Mouse (Mus musculus): ENCODE results near the gene Nufip2. TPM values are rescaled to one million over a fixed set of nuclear protein-coding genes. Genes with fewer than 3 reads are reported as not detected.
A peak's percentile ranks its signal among the peaks of the same experiment; 100 is the strongest.
"Not testable (repeated sequence)": the region's sequence is repeated elsewhere in the genome, so short reads cannot be mapped to it uniquely, and the experiment has no call there.

Nufip2 gene
- 40.8 and 50.4 TPM in 2 replicates for polyA plus RNA-seq (2012; ENCODE audit: insufficient read depth, insufficient read length, missing spikeins)

DNA sequence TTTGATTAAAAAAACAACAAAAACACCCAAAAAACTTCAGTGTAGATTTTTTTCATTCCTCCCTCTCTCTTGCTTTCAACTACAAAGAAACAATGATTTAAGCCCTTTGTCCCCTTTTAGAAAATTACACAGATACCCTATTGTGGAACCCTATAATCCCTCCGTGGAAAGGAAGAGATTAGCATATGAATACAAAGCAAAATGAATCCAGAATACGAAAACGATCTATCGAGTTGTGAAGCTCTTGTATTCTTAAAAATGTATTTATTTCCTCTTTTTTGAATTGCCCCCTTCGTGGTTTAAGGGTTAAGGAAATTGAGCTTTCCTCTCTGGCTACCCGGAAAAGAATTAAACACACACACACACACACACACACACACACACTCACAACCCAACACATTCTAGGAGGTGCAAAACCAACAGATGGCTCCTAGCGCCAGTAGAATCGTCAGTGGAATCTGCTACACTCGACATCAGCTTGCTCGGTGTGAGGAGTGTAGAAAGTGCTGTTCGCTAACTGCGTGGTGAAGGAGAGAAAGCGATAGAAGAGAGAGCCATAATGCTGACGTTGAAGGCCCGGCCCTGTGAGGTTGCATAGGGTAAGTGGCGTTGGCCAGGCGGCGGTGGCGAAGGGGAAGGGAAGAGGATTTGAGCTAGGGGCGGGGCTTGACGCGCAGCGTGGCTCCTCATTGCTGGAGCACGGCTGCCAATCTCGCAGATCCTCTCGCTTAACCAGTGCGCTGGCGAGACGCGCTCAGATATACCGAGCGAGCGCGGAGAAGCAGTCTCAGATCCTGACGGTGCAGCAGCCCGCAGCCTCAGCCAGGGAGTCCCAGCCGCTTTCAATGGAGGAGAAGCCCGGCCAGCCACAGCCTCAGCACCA lies at the start of gene Nufip2:
Gene Nufip2, plus strand, starts transcription at position 773 of the 883 bp plus-strand sequence.
- Histone ChIP-seq H3K4me1 (ENCODE audit: control insufficient read depth, insufficient read depth, low read length) (peaks cover 10% of the 10 kb centered on the region), H3K4me3 (ENCODE audit: insufficient read depth, low read length) (peak within 1 kb of the TSS; percentile 98), H3K27ac (ENCODE audit: insufficient read depth, low read depth, low read length) (peak within 1 kb of the TSS; percentile 93)
- TF ChIP-seq CTCF (IDR thresholded peaks at IDR 0.05; ENCODE audit: low read depth, low read length) (no peak), POLR2A (IDR thresholded peaks at IDR 0.05; ENCODE audit: borderline replicate concordance, low read depth, low read length) (peak; percentile 95)

DNA sequence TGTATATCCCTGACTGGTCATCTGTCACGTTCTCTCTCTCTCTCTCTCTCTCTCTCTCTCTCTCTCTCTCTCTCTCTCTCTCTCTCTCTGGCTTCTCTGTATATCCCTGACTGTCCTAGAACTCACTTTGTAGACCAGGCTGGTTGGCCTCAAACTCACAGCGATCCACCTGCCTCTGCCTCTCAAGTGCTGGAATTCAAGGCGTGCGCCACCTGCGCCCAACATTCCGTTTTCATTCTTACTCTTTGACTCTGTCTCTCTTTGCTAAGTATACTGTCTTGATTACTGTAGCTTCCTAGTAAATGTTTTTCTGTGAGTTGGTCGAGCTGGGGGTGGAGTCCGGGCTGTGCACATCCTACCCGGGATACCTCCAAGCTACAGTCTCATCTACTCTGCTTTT lies 44.6 kb upstream of the Nufip2 start:
- no peaks in the 10 kb centered on the region for H3K4me1 ChIP-seq (ENCODE audit: control insufficient read depth, insufficient read depth, low read length)
- H3K4me3 ChIP-seq (ENCODE audit: insufficient read depth, low read length), result no peak overlapping the region
- no peak for TF ChIP-seq POLR2A (IDR thresholded peaks at IDR 0.05; ENCODE audit: borderline replicate concordance, low read depth, low read length)
- no peak for TF ChIP-seq CTCF (IDR thresholded peaks at IDR 0.05; ENCODE audit: low read depth, low read length)
- H3K27ac ChIP-seq (ENCODE audit: insufficient read depth, low read depth, low read length), result no peak overlapping the region

- no peak overlapping the region for H3K4me3 ChIP-seq (ENCODE audit: insufficient read depth, low read length)
- H3K4me1 ChIP-seq (ENCODE audit: control insufficient read depth, insufficient read depth, low read length), result no peaks in the 10 kb centered on the region
- TF ChIP-seq CTCF (IDR thresholded peaks at IDR 0.05; ENCODE audit: low read depth, low read length), result no peak
- no peak for TF ChIP-seq POLR2A (IDR thresholded peaks at IDR 0.05; ENCODE audit: borderline replicate concordance, low read depth, low read length)
- no peak overlapping the region for H3K27ac ChIP-seq (ENCODE audit: insufficient read depth, low read depth, low read length)
Observed at GRCm38 (mm10) chr11:77645481-77645880, 40.5 kb upstream of the Nufip2 start.

DNA sequence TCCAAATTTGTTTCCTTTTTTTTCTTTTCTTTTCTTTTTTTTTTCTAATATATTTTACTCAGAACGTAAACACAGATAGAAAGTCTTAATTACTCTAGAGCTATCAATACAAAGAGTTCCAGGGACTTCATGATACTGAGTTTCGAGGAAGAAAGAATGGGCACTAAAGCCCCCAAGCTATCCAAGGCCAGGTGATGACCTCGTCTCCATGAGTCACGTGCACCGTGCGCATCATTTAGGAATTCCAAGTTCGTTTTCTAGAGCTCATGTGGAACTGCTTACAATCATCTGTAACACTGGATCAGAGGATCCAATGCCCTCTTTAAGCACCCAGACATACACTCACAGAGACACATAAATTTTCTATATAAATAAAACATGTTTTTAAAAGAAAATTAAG lies 37.1 kb upstream of the Nufip2 start:
- Histone ChIP-seq H3K4me3 (ENCODE audit: insufficient read depth, low read length) (no peak overlapping the region), H3K27ac (ENCODE audit: insufficient read depth, low read depth, low read length) (no peak overlapping the region), H3K4me1 (ENCODE audit: control insufficient read depth, insufficient read depth, low read length) (no peaks in the 10 kb centered on the region)
- TF ChIP-seq CTCF (IDR thresholded peaks at IDR 0.05; ENCODE audit: low read depth, low read length) (no peak), POLR2A (IDR thresholded peaks at IDR 0.05; ENCODE audit: borderline replicate concordance, low read depth, low read length) (no peak)

DNA sequence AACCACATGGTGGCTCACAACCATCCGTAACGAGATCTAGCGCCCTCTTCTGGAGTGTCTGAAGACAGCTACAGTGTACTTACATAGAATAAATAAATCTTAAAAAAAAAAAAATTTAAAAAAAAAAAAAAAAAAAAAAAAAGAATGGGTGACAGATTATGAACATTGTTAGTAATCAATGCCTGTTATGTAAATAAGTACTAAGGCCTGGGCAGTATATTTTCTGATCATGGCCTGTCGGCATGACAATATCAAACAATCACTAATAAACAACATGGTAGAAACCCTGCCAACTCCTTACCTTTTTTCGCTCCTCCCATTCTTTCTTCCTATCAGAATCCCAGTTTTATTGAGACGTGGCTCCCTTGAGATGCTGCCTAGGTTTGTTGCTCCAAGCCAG lies 33.5 kb upstream of the Nufip2 start:
- TF ChIP-seq CTCF (IDR thresholded peaks at IDR 0.05; ENCODE audit: low read depth, low read length), result no peak
- no peak for TF ChIP-seq POLR2A (IDR thresholded peaks at IDR 0.05; ENCODE audit: borderline replicate concordance, low read depth, low read length)
- Histone ChIP-seq H3K27ac (ENCODE audit: insufficient read depth, low read depth, low read length) (no peak overlapping the region), H3K4me3 (ENCODE audit: insufficient read depth, low read length) (no peak overlapping the region), H3K4me1 (ENCODE audit: control insufficient read depth, insufficient read depth, low read length) (no peaks in the 10 kb centered on the region)

GRCm38 (mm10) chr11:77653406-77654190 lies 32.4 kb upstream of the Nufip2 start:
- H3K27ac ChIP-seq (ENCODE audit: insufficient read depth, low read depth, low read length); H3K4me1 ChIP-seq (ENCODE audit: control insufficient read depth, insufficient read depth, low read length); H3K4me3 ChIP-seq (ENCODE audit: insufficient read depth, low read length): not testable (repeated sequence)

- Histone ChIP-seq H3K4me1 (ENCODE audit: control insufficient read depth, insufficient read depth, low read length) (no peaks in the 10 kb centered on the region), H3K4me3 (ENCODE audit: insufficient read depth, low read length) (no peak overlapping the region), H3K27ac (ENCODE audit: insufficient read depth, low read depth, low read length) (no peak overlapping the region)
- TF ChIP-seq POLR2A (IDR thresholded peaks at IDR 0.05; ENCODE audit: borderline replicate concordance, low read depth, low read length) (no peak), CTCF (IDR thresholded peaks at IDR 0.05; ENCODE audit: low read depth, low read length) (no peak)
Observed at GRCm38 (mm10) chr11:77659986-77660385, 26.0 kb upstream of the Nufip2 start.

DNA sequence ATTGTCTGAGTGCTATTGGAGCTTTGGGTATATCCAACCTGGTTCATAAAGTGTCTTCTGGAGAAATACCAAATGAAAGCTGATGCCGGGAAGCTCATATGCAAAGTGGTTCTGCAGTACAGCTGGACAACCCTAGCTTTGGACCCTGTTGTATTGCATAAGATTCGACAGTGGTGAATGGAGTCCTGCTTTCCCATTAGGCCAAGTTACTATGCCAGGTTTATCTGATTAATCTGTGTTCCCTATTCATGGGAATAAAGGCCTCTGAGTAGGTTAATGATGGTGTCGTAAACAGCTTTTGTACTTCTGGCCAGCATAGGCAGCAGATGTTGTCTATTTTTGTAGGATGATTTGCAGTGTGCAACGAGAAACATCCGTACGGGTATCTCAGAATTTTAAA lies 22.3 kb upstream of the Nufip2 start:
- TF ChIP-seq CTCF (IDR thresholded peaks at IDR 0.05; ENCODE audit: low read depth, low read length) (no peak), POLR2A (IDR thresholded peaks at IDR 0.05; ENCODE audit: borderline replicate concordance, low read depth, low read length) (no peak)
- Histone ChIP-seq H3K4me3 (ENCODE audit: insufficient read depth, low read length) (no peak overlapping the region), H3K27ac (ENCODE audit: insufficient read depth, low read depth, low read length) (no peak overlapping the region), H3K4me1 (ENCODE audit: control insufficient read depth, insufficient read depth, low read length) (no peaks in the 10 kb centered on the region)

DNA sequence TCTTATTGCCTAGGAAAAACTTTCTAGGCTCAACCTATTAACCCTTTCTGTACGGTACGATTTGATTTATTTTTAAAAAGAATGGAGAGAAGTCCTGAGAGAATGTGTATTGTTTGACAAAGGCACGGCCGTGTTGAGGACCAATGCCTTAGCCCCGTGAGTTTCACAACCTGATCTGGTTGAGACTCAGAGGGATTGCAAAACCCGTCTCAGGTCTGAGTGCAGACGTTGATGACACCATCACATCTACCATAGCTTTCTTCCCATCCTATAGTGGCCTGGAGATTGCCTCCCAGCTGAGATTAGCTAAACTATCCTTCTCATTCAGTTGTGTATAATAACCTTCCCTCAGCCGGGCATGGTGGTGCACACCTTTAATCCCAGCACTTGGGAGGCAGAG lies 21.9 kb upstream of the Nufip2 start:
- TF ChIP-seq CTCF (IDR thresholded peaks at IDR 0.05; ENCODE audit: low read depth, low read length), result no peak
- no peak for TF ChIP-seq POLR2A (IDR thresholded peaks at IDR 0.05; ENCODE audit: borderline replicate concordance, low read depth, low read length)
- Histone ChIP-seq H3K27ac (ENCODE audit: insufficient read depth, low read depth, low read length) (no peak overlapping the region), H3K4me1 (ENCODE audit: control insufficient read depth, insufficient read depth, low read length) (no peaks in the 10 kb centered on the region), H3K4me3 (ENCODE audit: insufficient read depth, low read length) (no peak overlapping the region)

DNA sequence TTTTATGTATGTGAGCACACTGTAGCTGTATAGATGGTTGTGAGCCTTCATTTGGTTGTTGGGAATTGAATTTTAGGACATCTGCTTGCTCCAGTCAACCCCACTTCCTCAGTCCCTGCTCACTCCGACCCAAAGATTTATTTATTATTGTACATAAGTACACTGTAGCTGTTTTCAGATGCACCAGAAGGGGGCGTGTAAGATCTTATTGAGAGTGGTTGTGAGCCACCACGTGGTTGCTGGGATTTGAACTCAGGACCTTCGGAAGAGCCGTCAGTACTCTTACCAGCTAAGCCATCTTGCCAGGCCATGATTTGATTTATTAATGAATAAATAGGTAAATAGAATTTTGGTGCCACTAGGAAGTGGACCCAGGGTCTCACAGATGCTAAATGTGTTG lies 20.6 kb upstream of the Nufip2 start:
- H3K4me1 ChIP-seq (ENCODE audit: control insufficient read depth, insufficient read depth, low read length); H3K4me3 ChIP-seq (ENCODE audit: insufficient read depth, low read length); H3K27ac ChIP-seq (ENCODE audit: insufficient read depth, low read depth, low read length): not testable (repeated sequence)

DNA sequence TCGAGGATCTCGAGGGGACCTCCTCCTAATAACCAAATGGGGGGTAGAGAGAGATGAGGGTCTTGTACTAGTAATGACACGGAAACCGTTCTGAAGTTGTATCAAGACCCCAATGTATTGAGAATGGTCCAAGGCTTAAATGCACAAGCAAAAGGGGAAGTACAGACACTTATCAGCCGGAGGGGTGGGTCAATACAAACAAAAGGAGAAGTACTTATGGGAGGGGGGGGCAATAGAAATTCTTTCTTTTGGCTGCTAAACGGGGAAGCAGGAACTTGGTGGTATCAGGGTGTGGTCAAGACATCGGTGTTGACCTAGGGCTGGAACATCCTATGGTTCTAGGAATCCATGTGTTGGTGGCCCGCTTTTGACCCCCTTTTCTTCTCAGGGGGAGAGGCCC lies 19.2 kb upstream of the Nufip2 start:
- H3K4me3 ChIP-seq (ENCODE audit: insufficient read depth, low read length); H3K27ac ChIP-seq (ENCODE audit: insufficient read depth, low read depth, low read length); H3K4me1 ChIP-seq (ENCODE audit: control insufficient read depth, insufficient read depth, low read length): not testable (repeated sequence)
